Mouse (Mus musculus) intestine, embryonic 14.5 days (tissue): ENCODE results near the gene Casp3. TPM values are rescaled to one million over a fixed set of nuclear protein-coding genes. Genes with fewer than 3 reads are reported as not detected.

ENCODE experiments used
- ATAC-seq: fragments of 200-750 bp; cut with Nextera tagmentation; replicated peaks from 2 replicates; pipeline ENCODE4 v1.8.0; 2017; ENCODE audit warnings: low read depth, moderate number of reproducible peaks, moderate TSS enrichment, moderate library complexity; ENCODE audit not compliant: low FRiP score, low TSS enrichment
- DNase-seq: peaks from one replicate; pipeline ENCODE4 v3.0.0-alpha.2; 2018; ENCODE audit warnings: low spot score
- H3K27ac ChIP-seq: fragments of 300-500 bp; sonication (generic); 2 replicates; pipeline ENCODE4 v1.5.1; 2014; ENCODE audit warnings: low read depth, mild to moderate bottlenecking, control low read depth
- H3K27me3 ChIP-seq: fragments of 300-500 bp; sonication (generic); replicated peaks from 2 replicates; pipeline ENCODE4 v1.6.1; 2014; ENCODE audit warnings: low read length, control low read depth; ENCODE audit not compliant: control insufficient read depth, insufficient read depth
- H3K36me3 ChIP-seq: fragments of 300-500 bp; sonication (generic); 2 replicates; pipeline ENCODE4 v1.6.1; 2014; ENCODE audit warnings: low read length, control low read depth; ENCODE audit not compliant: control insufficient read depth, insufficient read depth
- H3K4me1 ChIP-seq: fragments of 300-500 bp; sonication (generic); replicated peaks from 2 replicates; pipeline ENCODE4 v1.6.1; 2014; ENCODE audit warnings: low read length, control low read depth, mixed read lengths; ENCODE audit not compliant: control insufficient read depth, insufficient read depth
- H3K4me2 ChIP-seq: fragments of 300-500 bp; sonication (generic); 2 replicates; pipeline ENCODE4 v1.6.1; 2014; ENCODE audit warnings: low read length
- H3K4me3 ChIP-seq: fragments of 300-500 bp; sonication (generic); 2 replicates; pipeline ENCODE4 v1.5.1; 2014; ENCODE audit warnings: low read depth, low read length, control low read depth, mixed read lengths
- H3K9ac ChIP-seq: fragments of 300-500 bp; sonication (generic); 2 replicates; pipeline ENCODE4 v1.6.1; 2014; ENCODE audit warnings: mild to moderate bottlenecking, low read length
- H3K9me3 ChIP-seq: fragments of 300-500 bp; sonication (generic); 2 replicates; pipeline ENCODE4 v1.6.1; 2016; ENCODE audit warnings: low read length, control low read depth; ENCODE audit not compliant: control insufficient read depth
- WGBS: fragments of 180-500 bp; shearing (Covaris S2); extraction: QIAGEN DNeasy Blood & Tissue Kit; methylation state at CpG from one replicate; pipeline ENCODE4 v1.1.7; 2014; 5-methylcytosine and 5-hydroxymethylcytosine counted together
- polyA plus RNA-seq: library from polyadenylated mRNA; unstranded; fragments of >200 nt; fragmentation: Nextera tagmentation; extraction: Ambion mirVana; gene quantifications from 2 replicates; pipeline ENCODE4 v1.2.1, GENCODE M21; 2014

The Casp3 gene
- polyA plus RNA-seq, 1 experiment from 2014 or later, result 57.1 TPM

GRCm38 (mm10) chr8:46598114-46598513 lies 19.0 kb upstream of the Casp3 start:
- peaks cover 16% of the 10 kb centered on the region for H3K36me3 ChIP-seq
- no peak for ATAC-seq
- no peaks in the 10 kb centered on the region for H3K9me3 ChIP-seq
- WGBS, result 87% methylated on average over 2 of the region's 2 CpGs
- H3K4me3 ChIP-seq, result no peak overlapping the region
- H3K27ac ChIP-seq, result no peak overlapping the region
- no peak overlapping the region for H3K9ac ChIP-seq
- H3K4me1 ChIP-seq, result no peaks in the 10 kb centered on the region
- no peaks in the 10 kb centered on the region for H3K27me3 ChIP-seq
- DNase-seq, result no peak
- no peak overlapping the region for H3K4me2 ChIP-seq

- Histone ChIP-seq H3K9ac (no peak overlapping the region), H3K36me3 (peaks cover 16% of the 10 kb centered on the region), H3K4me1 (no peaks in the 10 kb centered on the region), H3K4me2 (no peak overlapping the region), H3K4me3 (no peak overlapping the region), H3K9me3 (no peaks in the 10 kb centered on the region), H3K27me3 (no peaks in the 10 kb centered on the region), H3K27ac (no peak overlapping the region)
- 92% methylated on average over 5 of the region's 5 CpGs for WGBS
- ATAC-seq (no peak), DNase-seq (no peak)
Observed at GRCm38 (mm10) chr8:46598753-46599152, 18.3 kb upstream of the Casp3 start.

GRCm38 (mm10) chr8:46599314-46599904 lies 17.7 kb upstream of the Casp3 start:
- H3K9ac ChIP-seq, result no peak overlapping the region
- DNase-seq (no peak), ATAC-seq (no peak)

GRCm38 (mm10) chr8:46600959-46601707 lies 16.0 kb upstream of the Casp3 start:
- H3K4me3 ChIP-seq, result no peak overlapping the region

More at GRCm38 (mm10) chr8:46599314-46599904, 17.7 kb upstream of the Casp3 start:
- WGBS, result 84% methylated on average over 7 of the region's 7 CpGs
- H3K4me1 ChIP-seq, result no peaks in the 10 kb centered on the region
- peaks cover 16% of the 10 kb centered on the region for H3K36me3 ChIP-seq
- H3K27ac ChIP-seq, result no peak overlapping the region
- H3K4me3 ChIP-seq, result no peak overlapping the region
- no peak overlapping the region for H3K4me2 ChIP-seq
- H3K27me3 ChIP-seq, result no peaks in the 10 kb centered on the region
- H3K9me3 ChIP-seq, result no peaks in the 10 kb centered on the region

GRCm38 (mm10) chr8:46603587-46603986 lies 13.5 kb upstream of the Casp3 start:
- ATAC-seq (no peak), DNase-seq (no peak)
- no peak overlapping the region for H3K4me2 ChIP-seq

More at GRCm38 (mm10) chr8:46600959-46601707, 16.0 kb upstream of the Casp3 start:
- H3K4me2 ChIP-seq, result no peak overlapping the region
- H3K9me3 ChIP-seq, result no peaks in the 10 kb centered on the region
- WGBS, result 56% methylated on average over 10 of the region's 10 CpGs
- no peaks in the 10 kb centered on the region for H3K27me3 ChIP-seq
- DNase-seq, result no peak
- H3K36me3 ChIP-seq, result peaks cover 30% of the 10 kb centered on the region
- no peak for ATAC-seq
- H3K4me1 ChIP-seq, result no peaks in the 10 kb centered on the region
- no peak overlapping the region for H3K27ac ChIP-seq
- H3K9ac ChIP-seq, result no peak overlapping the region

GRCm38 (mm10) chr8:46606930-46607329 lies 10.2 kb upstream of the Casp3 start:
- no peak for ATAC-seq
- H3K9me3 ChIP-seq, result no peaks in the 10 kb centered on the region
- no peaks in the 10 kb centered on the region for H3K27me3 ChIP-seq
- no peak overlapping the region for H3K27ac ChIP-seq
- WGBS, result 62% methylated on average over 1 of the region's 1 CpGs
- no peak overlapping the region for H3K4me3 ChIP-seq
- no peak overlapping the region for H3K9ac ChIP-seq
- peaks cover 29% of the 10 kb centered on the region for H3K36me3 ChIP-seq
- no peak for DNase-seq
- H3K4me1 ChIP-seq, result no peaks in the 10 kb centered on the region; the same call in 1 of the 2 replicates
- no peak overlapping the region for H3K4me2 ChIP-seq

More at GRCm38 (mm10) chr8:46603587-46603986, 13.5 kb upstream of the Casp3 start:
- no peaks in the 10 kb centered on the region for H3K9me3 ChIP-seq
- H3K27me3 ChIP-seq, result no peaks in the 10 kb centered on the region
- no peaks in the 10 kb centered on the region for H3K4me1 ChIP-seq
- no peak overlapping the region for H3K27ac ChIP-seq
- 87% methylated on average over 5 of the region's 5 CpGs for WGBS
- no peak overlapping the region for H3K4me3 ChIP-seq
- H3K9ac ChIP-seq, result no peak overlapping the region
- H3K36me3 ChIP-seq, result peaks cover 25% of the 10 kb centered on the region

- no peaks in the 10 kb centered on the region for H3K27me3 ChIP-seq
- WGBS, result 76% methylated on average over 8 of the region's 8 CpGs
- H3K27ac ChIP-seq, result no peak overlapping the region
- no peaks in the 10 kb centered on the region for H3K9me3 ChIP-seq
- H3K4me2 ChIP-seq, result no peak overlapping the region
- H3K4me1 ChIP-seq, result peaks cover 6% of the 10 kb centered on the region; the same call in 1 of the 2 replicates
- peaks cover 11% of the 10 kb centered on the region for H3K36me3 ChIP-seq
- H3K4me3 ChIP-seq, result no peak overlapping the region
- no peak for ATAC-seq
- H3K9ac ChIP-seq, result no peak overlapping the region
- no peak for DNase-seq
Observed at GRCm38 (mm10) chr8:46611557-46611956, 5.5 kb upstream of the Casp3 start.

- no peak overlapping the region for H3K27ac ChIP-seq
Observed at GRCm38 (mm10) chr8:46612913-46613312, 4.2 kb upstream of the Casp3 start.

More at GRCm38 (mm10) chr8:46612913-46613312, 4.2 kb upstream of the Casp3 start:
- Histone ChIP-seq H3K36me3 (peaks cover 11% of the 10 kb centered on the region), H3K9ac (no peak overlapping the region), H3K4me1 (peaks cover 6% of the 10 kb centered on the region; the same call in 1 of the 2 replicates), H3K27me3 (no peaks in the 10 kb centered on the region), H3K4me2 (no peak overlapping the region), H3K4me3 (no peak overlapping the region), H3K9me3 (no peaks in the 10 kb centered on the region)
- ATAC-seq, result no peak
- 73% methylated on average over 4 of the region's 4 CpGs for WGBS
- DNase-seq, result no peak
